Mouse (Mus musculus): Measurements from ENCODE around the gene Fgd5. TPM values are rescaled to one million over a fixed set of nuclear protein-coding genes. Genes with fewer than 3 reads are reported as not detected.
"Not testable (repeated sequence)": the region's sequence is repeated elsewhere in the genome, so short reads cannot be mapped to it uniquely, and the experiment has no call there.

Gene Fgd5
- polyA plus RNA-seq (2014; fragmentation: Nextera tagmentation; extraction: Ambion mirVana) = 6.0 and 7.2 TPM in 2 replicates

DNA sequence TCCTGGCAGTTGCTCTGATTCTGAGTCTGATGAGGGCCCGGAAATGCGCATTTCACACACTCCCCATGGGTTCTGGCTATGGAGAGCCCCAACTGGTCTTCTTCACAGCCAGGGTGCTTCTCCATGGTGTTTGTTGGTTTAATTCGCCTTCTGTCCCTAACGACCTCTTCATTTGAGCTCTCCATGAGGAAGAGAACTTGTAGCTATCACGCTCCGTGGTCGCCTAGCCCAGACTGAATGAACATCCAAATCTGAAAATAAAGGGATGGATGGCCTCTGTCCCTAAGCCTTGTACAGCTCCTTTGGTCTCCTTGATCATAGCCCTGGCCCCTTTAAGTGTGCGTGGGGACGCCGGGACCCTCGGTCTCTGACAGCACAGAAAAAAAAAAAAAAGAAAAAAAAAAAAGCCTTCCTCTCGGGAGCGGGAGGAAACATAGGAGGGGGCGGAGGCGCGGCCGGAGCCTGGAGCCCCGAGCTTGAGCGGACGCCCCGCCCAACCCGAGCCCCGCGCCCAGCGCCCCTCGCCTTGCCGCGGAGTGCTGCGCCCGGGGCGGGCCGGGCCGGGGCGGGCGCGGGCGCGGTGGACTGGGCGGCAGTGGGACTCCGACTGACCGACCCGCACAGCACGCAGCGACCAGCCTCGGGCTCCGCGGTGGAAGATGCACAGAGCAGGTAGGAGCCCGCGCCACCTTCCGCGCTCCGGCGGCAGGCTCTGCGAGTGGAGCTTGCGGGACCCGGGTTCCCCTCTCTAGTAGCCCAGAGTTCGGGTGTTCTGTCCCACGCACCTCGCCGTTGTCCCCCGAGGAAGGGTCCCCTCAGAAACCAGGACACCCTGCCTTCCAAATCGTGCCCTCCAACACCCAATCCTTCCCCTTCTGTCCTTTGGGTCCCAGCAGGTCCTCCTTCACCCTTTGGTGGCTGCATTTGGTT lies at the start of gene Fgd5:
Gene Fgd5 (plus strand): TSS at position 508 of the 930 bp plus-strand sequence.
- WGBS = 2% methylated on average over 60 of the region's 62 CpGs
- Histone ChIP-seq H3K4me1 (ENCODE audit: control insufficient read depth, insufficient read depth, low read length) (0 out of 2 replicates have a peak, but pooled peaks cover 4% of the 10 kb centered on the region), H3K9ac (replicated peaks; ENCODE audit: low read length) (peak within 1 kb of the TSS; percentile 73), H3K27ac (replicated peaks; ENCODE audit: low read depth, low read length) (peak within 1 kb of the TSS; percentile 32; the same call in 1 of the 2 replicates), H3K36me3 (ENCODE audit: control insufficient read depth, insufficient read depth, low read length) (no peaks in the 10 kb centered on the region), H3K4me3 (replicated peaks; ENCODE audit: low read depth, low read length) (peak within 1 kb of the TSS; percentile 56), H3K27me3 (ENCODE audit: control insufficient read depth, insufficient read depth, low read length) (no peaks in the 10 kb centered on the region), H3K4me2 (ENCODE audit: low read length) (peak within 1 kb of the TSS; percentile 95), H3K9me3 (ENCODE audit: control insufficient read depth, low read length) (no peaks in the 10 kb centered on the region)
- peak; percentile 74; the same call in 1 of the 2 replicates for ATAC-seq (ENCODE audit: low FRiP score, low TSS enrichment)
- peak; percentile 74 for DNase-seq

DNA sequence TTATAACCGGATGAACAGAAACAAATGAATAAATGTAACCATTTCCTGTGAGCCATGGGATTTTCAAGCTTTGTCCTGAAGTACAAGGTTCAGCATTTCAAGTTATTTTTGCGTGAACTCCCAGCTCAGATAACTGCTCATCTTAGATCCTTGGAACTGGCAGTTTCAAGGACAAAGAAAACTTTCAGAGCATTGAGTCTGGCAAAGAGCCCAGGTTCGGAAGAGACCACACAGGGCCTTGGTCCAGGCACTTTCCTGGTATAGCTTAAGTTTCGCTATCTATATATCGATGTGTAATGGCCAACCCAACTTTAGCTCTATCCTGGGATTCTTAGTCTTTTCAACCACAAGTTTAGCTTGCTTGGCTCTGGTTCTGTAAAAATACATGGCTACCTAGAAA lies 47.4 kb upstream of the Fgd5 start:
- Histone ChIP-seq H3K4me2 (ENCODE audit: low read length) (no peak overlapping the region), H3K9me3 (ENCODE audit: control insufficient read depth, low read length) (no peaks in the 10 kb centered on the region), H3K4me1 (ENCODE audit: control insufficient read depth, insufficient read depth, low read length) (no peaks in the 10 kb centered on the region), H3K36me3 (ENCODE audit: control insufficient read depth, insufficient read depth, low read length) (no peaks in the 10 kb centered on the region), H3K4me3 (replicated peaks; ENCODE audit: low read depth, low read length) (no peak overlapping the region), H3K9ac (replicated peaks; ENCODE audit: low read length) (no peak overlapping the region), H3K27ac (replicated peaks; ENCODE audit: low read depth, low read length) (no peak overlapping the region), H3K27me3 (ENCODE audit: control insufficient read depth, insufficient read depth, low read length) (no peaks in the 10 kb centered on the region)
- WGBS = 83% methylated on average over 5 of the region's 5 CpGs
- DNase-seq = peak; percentile 5
- no peak for ATAC-seq (ENCODE audit: low FRiP score, low TSS enrichment)

DNA sequence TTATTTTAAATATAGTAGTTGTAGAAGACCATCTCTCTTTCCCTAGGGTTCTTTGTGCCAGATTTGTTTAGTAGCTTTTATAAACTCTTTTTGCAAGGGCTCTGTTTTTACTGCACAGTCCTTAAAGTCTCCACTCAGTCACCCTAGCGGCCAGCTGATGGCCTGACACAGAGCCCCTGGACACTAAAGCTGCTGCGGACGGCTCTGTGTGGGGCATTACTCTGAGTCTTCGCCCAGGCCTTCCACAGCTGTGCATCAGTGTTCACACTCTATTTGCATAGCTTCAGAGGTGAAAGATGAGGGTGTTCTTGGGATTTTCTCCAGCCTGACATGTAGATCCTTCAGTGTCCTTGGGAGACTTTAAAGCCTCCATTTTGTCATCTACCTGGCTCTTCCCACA lies 40.2 kb upstream of the Fgd5 start:
- WGBS = 17% methylated on average over 4 of the region's 4 CpGs
- Histone ChIP-seq H3K4me3 (replicated peaks; ENCODE audit: low read depth, low read length) (no peak overlapping the region), H3K27me3 (ENCODE audit: control insufficient read depth, insufficient read depth, low read length) (no peaks in the 10 kb centered on the region), H3K4me2 (ENCODE audit: low read length) (no peak overlapping the region), H3K9ac (replicated peaks; ENCODE audit: low read length) (no peak overlapping the region), H3K36me3 (ENCODE audit: control insufficient read depth, insufficient read depth, low read length) (no peaks in the 10 kb centered on the region), H3K9me3 (ENCODE audit: control insufficient read depth, low read length) (no peaks in the 10 kb centered on the region), H3K27ac (replicated peaks; ENCODE audit: low read depth, low read length) (no peak overlapping the region), H3K4me1 (ENCODE audit: control insufficient read depth, insufficient read depth, low read length) (no peaks in the 10 kb centered on the region)
- DNase-seq (no peak), ATAC-seq (ENCODE audit: low FRiP score, low TSS enrichment) (no peak)

DNA sequence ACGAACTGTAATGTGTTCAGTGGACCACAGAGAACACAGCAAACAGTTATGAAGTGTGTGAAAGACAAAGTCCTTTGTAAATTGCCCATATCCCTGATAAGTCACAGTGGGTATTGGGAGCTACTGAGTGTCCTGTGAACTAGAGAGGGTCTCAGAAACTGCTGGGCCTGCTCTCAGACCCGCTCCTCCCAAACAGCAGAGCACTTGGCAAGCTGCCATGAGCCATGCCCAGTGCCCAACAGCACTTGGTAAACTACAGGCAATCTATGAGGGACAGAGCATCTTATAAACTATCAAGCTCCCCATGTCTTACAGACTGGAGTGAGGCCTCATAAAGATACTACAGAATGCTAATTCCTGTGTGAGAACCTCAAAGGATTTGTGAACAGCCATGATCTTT lies 30.3 kb upstream of the Fgd5 start:
- H3K4me1 ChIP-seq (ENCODE audit: control insufficient read depth, insufficient read depth, low read length) = no peaks in the 10 kb centered on the region; the same call in 1 of the 2 replicates
- ATAC-seq (ENCODE audit: low FRiP score, low TSS enrichment) (no peak), DNase-seq (peak; percentile 56)
- no peaks in the 10 kb centered on the region for H3K9me3 ChIP-seq (ENCODE audit: control insufficient read depth, low read length)
- no peak overlapping the region for H3K27ac ChIP-seq (replicated peaks; ENCODE audit: low read depth, low read length)
- WGBS = 74% methylated on average over 2 of the region's 2 CpGs
- no peaks in the 10 kb centered on the region for H3K36me3 ChIP-seq (ENCODE audit: control insufficient read depth, insufficient read depth, low read length)
- H3K27me3 ChIP-seq (ENCODE audit: control insufficient read depth, insufficient read depth, low read length) = no peaks in the 10 kb centered on the region
- no peak overlapping the region for H3K4me3 ChIP-seq (replicated peaks; ENCODE audit: low read depth, low read length)
- no peak overlapping the region for H3K4me2 ChIP-seq (ENCODE audit: low read length)
- H3K9ac ChIP-seq (replicated peaks; ENCODE audit: low read length) = no peak overlapping the region

DNA sequence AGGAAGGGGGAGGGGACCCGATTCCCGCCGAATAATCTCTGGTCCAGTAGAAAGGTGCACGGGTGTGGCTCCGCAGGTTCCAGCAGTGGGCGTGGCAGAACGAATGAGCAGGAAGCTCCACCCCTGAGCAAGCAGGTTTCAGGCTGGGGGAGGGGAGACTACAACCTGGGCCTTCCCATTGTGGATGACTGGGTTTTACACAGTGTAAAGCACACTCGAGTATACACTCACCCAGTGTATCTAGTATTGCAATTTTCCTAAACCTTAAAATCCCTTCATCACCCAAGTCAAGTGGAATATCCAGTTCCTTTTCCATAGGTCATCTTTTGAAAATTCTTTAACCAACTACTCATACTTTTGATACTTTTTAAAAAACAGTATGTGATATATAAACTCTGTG lies 20.7 kb upstream of the Fgd5 start:
- H3K4me3 ChIP-seq (replicated peaks; ENCODE audit: low read depth, low read length); H3K27ac ChIP-seq (replicated peaks; ENCODE audit: low read depth, low read length); DNase-seq; H3K9ac ChIP-seq (replicated peaks; ENCODE audit: low read length); H3K4me1 ChIP-seq (ENCODE audit: control insufficient read depth, insufficient read depth, low read length); H3K4me2 ChIP-seq (ENCODE audit: low read length); H3K36me3 ChIP-seq (ENCODE audit: control insufficient read depth, insufficient read depth, low read length); H3K27me3 ChIP-seq (ENCODE audit: control insufficient read depth, insufficient read depth, low read length); ATAC-seq (ENCODE audit: low FRiP score, low TSS enrichment); H3K9me3 ChIP-seq (ENCODE audit: control insufficient read depth, low read length): not testable (repeated sequence)
- 41% methylated on average over 2 of the region's 8 CpGs for WGBS

DNA sequence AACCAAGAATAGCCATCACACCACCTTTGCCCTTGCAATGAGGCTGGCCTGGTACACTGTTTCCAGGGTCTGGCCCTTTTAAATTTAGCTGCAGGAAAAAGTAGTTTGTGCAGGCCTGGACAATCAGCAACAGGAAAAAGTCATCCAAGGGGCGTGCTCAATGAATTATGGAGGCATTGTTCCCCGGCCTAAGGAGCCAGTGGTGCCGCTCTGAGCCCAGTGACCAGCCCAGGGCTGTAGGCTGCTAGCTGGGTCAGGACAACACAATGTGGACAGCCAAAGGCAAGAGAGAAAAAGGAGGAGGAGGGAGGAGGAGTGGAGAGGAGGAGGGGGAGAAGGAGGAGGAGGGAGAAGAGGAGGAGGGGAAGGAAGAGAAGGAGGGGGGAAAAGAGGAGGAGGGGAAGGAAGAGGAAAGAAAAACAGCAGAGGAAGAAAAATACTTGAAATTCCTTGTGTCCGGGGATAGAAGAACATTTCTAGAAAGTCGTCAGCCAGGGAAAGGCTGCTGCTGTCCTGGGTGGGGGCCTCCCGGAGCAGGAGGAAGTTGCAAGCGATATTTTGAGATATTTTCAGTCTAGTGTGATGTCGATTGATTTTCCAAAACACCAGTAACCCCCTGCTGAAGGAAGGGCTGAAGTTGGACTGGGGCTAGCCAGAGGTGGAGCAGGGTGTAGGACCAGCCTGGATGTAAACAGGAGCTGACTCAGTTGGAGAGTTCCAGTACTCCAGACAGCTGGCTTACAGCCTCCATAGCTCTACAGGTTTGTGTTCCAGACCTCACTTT lies 18.5 kb upstream of the Fgd5 start:
- ATAC-seq (ENCODE audit: low FRiP score, low TSS enrichment) = no peak
- Histone ChIP-seq H3K4me3 (replicated peaks; ENCODE audit: low read depth, low read length) (no peak overlapping the region), H3K36me3 (ENCODE audit: control insufficient read depth, insufficient read depth, low read length) (no peaks in the 10 kb centered on the region), H3K27ac (replicated peaks; ENCODE audit: low read depth, low read length) (no peak overlapping the region), H3K4me1 (ENCODE audit: control insufficient read depth, insufficient read depth, low read length) (no peaks in the 10 kb centered on the region), H3K9ac (replicated peaks; ENCODE audit: low read length) (no peak overlapping the region), H3K4me2 (ENCODE audit: low read length) (no peak overlapping the region), H3K27me3 (ENCODE audit: control insufficient read depth, insufficient read depth, low read length) (no peaks in the 10 kb centered on the region), H3K9me3 (ENCODE audit: control insufficient read depth, low read length) (no peaks in the 10 kb centered on the region)
- WGBS = 61% methylated on average over 8 of the region's 8 CpGs
- no peak for DNase-seq

DNA sequence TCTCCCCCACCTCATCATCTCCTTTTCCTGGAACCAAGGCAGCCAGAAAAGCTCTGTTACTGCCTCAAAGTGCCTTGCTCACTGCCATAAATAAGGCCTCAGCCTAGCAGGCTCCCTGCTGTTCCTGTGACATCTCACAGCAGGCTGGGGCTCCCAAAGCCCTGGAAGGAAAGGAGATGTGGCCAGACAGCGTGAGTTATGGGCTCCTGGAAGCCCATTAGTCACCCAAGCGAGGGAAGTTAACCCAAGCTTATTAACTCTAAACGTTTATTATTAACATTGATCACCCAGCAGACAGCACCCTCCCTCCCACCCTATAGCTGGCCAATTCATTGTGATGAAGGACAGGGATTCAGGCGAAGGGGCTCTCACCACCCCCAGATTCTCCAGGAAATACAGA lies 15.2 kb upstream of the Fgd5 start:
- WGBS = 36% methylated on average over 4 of the region's 4 CpGs
- H3K27me3 ChIP-seq (ENCODE audit: control insufficient read depth, insufficient read depth, low read length) = no peaks in the 10 kb centered on the region
- no peaks in the 10 kb centered on the region for H3K4me1 ChIP-seq (ENCODE audit: control insufficient read depth, insufficient read depth, low read length)
- H3K9ac ChIP-seq (replicated peaks; ENCODE audit: low read length) = no peak overlapping the region
- no peak overlapping the region for H3K4me3 ChIP-seq (replicated peaks; ENCODE audit: low read depth, low read length)
- no peak overlapping the region for H3K4me2 ChIP-seq (ENCODE audit: low read length)
- no peak overlapping the region for H3K27ac ChIP-seq (replicated peaks; ENCODE audit: low read depth, low read length)
- H3K36me3 ChIP-seq (ENCODE audit: control insufficient read depth, insufficient read depth, low read length) = no peaks in the 10 kb centered on the region
- DNase-seq (no peak), ATAC-seq (ENCODE audit: low FRiP score, low TSS enrichment) (no peak)
- H3K9me3 ChIP-seq (ENCODE audit: control insufficient read depth, low read length) = no peaks in the 10 kb centered on the region

DNA sequence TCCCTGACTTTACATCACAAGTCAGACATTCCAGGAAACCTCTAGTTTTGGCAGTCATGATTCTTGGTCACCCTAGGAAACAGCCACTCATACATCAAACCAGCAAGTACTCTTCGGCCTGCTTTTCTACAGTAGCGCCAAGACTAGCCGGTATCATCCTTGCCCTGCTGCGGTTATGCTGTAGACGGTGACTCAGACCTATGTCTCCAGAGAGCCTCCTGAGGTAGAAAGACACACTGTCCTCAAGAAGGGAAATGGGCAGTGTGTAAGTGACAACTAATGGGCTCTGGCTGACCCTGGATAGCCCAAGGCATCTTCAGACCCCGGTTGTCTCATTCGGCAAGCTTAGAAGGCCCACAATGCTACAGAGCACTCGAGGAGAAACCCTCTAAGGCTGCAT lies 13.6 kb upstream of the Fgd5 start:
- Histone ChIP-seq H3K27me3 (ENCODE audit: control insufficient read depth, insufficient read depth, low read length) (no peaks in the 10 kb centered on the region), H3K4me1 (ENCODE audit: control insufficient read depth, insufficient read depth, low read length) (no peaks in the 10 kb centered on the region), H3K9me3 (ENCODE audit: control insufficient read depth, low read length) (no peaks in the 10 kb centered on the region), H3K4me2 (ENCODE audit: low read length) (no peak overlapping the region), H3K9ac (replicated peaks; ENCODE audit: low read length) (no peak overlapping the region), H3K36me3 (ENCODE audit: control insufficient read depth, insufficient read depth, low read length) (no peaks in the 10 kb centered on the region), H3K27ac (replicated peaks; ENCODE audit: low read depth, low read length) (no peak overlapping the region), H3K4me3 (replicated peaks; ENCODE audit: low read depth, low read length) (no peak overlapping the region)
- WGBS = 92% methylated on average over 8 of the region's 8 CpGs
- ATAC-seq (ENCODE audit: low FRiP score, low TSS enrichment) = no peak
- no peak for DNase-seq
